In genomic region chr12:32053637-32054366, GRCm38 (mm10) we compare ENCODE assay signal across 14 mouse cellular contexts. TPM values are rescaled to one million over a fixed set of nuclear protein-coding genes. Genes with fewer than 3 reads are reported as not detected.
A peak's percentile ranks its signal among the peaks of the same experiment; 100 is the strongest.
DNase-seq lines count a peak whose midpoint lies in the region; ATAC-seq and TF ChIP-seq lines count a peak whose summit lies in the region.
"Had no signal": no experiment of that assay in that cellular context is flagged by ENCODE, and none has a peak within 500 bp of the region (broad histone marks: within the 10 kb centered on the region; RNA-seq: fewer than 3 reads in every experiment).

No protein-coding gene starts in this region.

- WGBS in hindbrain, embryonic 15.5 days, result 72% methylated on average over 11 of the region's 11 CpGs
- whole genome bisulfite sequencing in hindbrain, embryonic 14.5 days, result 70% methylated on average over 10 of the region's 11 CpGs
- WGBS in neural tube, embryonic 12.5 days, result 49% methylated on average over 11 of the region's 11 CpGs
- 47% methylated on average over 11 of the region's 11 CpGs for WGBS in stomach, postnatal 0 days

- ATAC-seq in hindbrain, embryonic 15.5 days (ENCODE audit: low FRiP score, low read depth), result 0 out of 2 replicates have a peak, but pooled peaks have one; percentile 44
- ATAC-seq in hindbrain, embryonic 14.5 days (ENCODE audit: low FRiP score), result no peak
- ATAC-seq in neural tube, embryonic 12.5 days (ENCODE audit: low FRiP score, low read depth), result 0 out of 2 replicates have a peak, but pooled peaks have one; percentile 45
- ATAC-seq in stomach, postnatal 0 days (ENCODE audit: low FRiP score, low TSS enrichment), result no peak
- no peak for ATAC-seq in CD4-positive, CD25-positive, alpha-beta regulatory T cell, adult 4 months

- H3K4me2 ChIP-seq in hindbrain, embryonic 15.5 days, result 0 out of 2 replicates have a peak overlapping the region, but pooled peaks have one; percentile 9
- H3K4me2 ChIP-seq in hindbrain, embryonic 14.5 days (replicated peaks), result no peak overlapping the region
- H3K4me2 ChIP-seq in neural tube, embryonic 12.5 days (replicated peaks), result peak overlapping the region; percentile 16; the same call in 1 of the 2 replicates
- peak overlapping the region; percentile 38 for H3K4me2 ChIP-seq in stomach, postnatal 0 days (replicated peaks; ENCODE audit: low read depth)
- H3K4me2 ChIP-seq: hindbrain, embryonic 12.5 days; limb, embryonic 13.5 days; midbrain, embryonic 12.5 days had no signal

- peak; percentile 19 for DNase-seq in embryo, embryonic 10.5 days (ENCODE audit: low spot score)
- no peak for DNase-seq in embryo, embryonic 9.5 days (ENCODE audit: extremely low spot score)
- DNase-seq in hindbrain, embryonic 14.5 days (ENCODE audit: low spot score), result no peak
- DNase-seq in neural tube, embryonic 10.5 days (ENCODE audit: extremely low spot score, low spot score), result no peak
- DNase-seq in stomach, postnatal 0 days (ENCODE audit: low spot score), result no peak
- DNase-seq: cerebellum, adult 2 months; embryo, embryonic 11 days; kidney, postnatal 14 days had no signal

- no peaks in the 10 kb centered on the region for H3K36me3 ChIP-seq in hindbrain, embryonic 15.5 days
- H3K36me3 ChIP-seq in hindbrain, embryonic 14.5 days (replicated peaks; ENCODE audit: control insufficient read depth, insufficient read depth), result no peaks in the 10 kb centered on the region
- H3K36me3 ChIP-seq in neural tube, embryonic 12.5 days, result no peaks in the 10 kb centered on the region
- no peaks in the 10 kb centered on the region for H3K36me3 ChIP-seq in stomach, postnatal 0 days (ENCODE audit: control insufficient read depth, insufficient read depth, low read length)
- H3K36me3 ChIP-seq: limb, embryonic 13.5 days had no signal

- peaks cover 55% of the 10 kb centered on the region for H3K4me1 ChIP-seq in hindbrain, embryonic 15.5 days (replicated peaks)
- peaks cover 46% of the 10 kb centered on the region for H3K4me1 ChIP-seq in hindbrain, embryonic 14.5 days (replicated peaks; ENCODE audit: control insufficient read depth, insufficient read depth, low read length)
- H3K4me1 ChIP-seq in neural tube, embryonic 12.5 days, result peaks cover 18% of the 10 kb centered on the region
- peaks cover 4% of the 10 kb centered on the region; the same call in 1 of the 2 replicates for H3K4me1 ChIP-seq in stomach, postnatal 0 days (replicated peaks; ENCODE audit: control insufficient read depth, insufficient read depth)

- TF ChIP-seq CTCF in stomach, postnatal 0 days (IDR thresholded peaks at IDR 0.05; ENCODE audit: low read depth), result no peak

- H3K9me3 ChIP-seq in hindbrain, embryonic 15.5 days, result no peaks in the 10 kb centered on the region
- H3K9me3 ChIP-seq in hindbrain, embryonic 14.5 days (ENCODE audit: control insufficient read depth, low read length), result no peaks in the 10 kb centered on the region
- no peaks in the 10 kb centered on the region for H3K9me3 ChIP-seq in neural tube, embryonic 12.5 days
- H3K9me3 ChIP-seq in stomach, postnatal 0 days (ENCODE audit: control insufficient read depth, low read length), result no peaks in the 10 kb centered on the region
- H3K9me3 ChIP-seq: hindbrain, embryonic 12.5 days; limb, embryonic 13.5 days; midbrain, embryonic 12.5 days had no signal

- no peak overlapping the region for H3K4me3 ChIP-seq in hindbrain, embryonic 15.5 days
- H3K4me3 ChIP-seq in hindbrain, embryonic 14.5 days (replicated peaks; ENCODE audit: low read length), result no peak overlapping the region
- H3K4me3 ChIP-seq in neural tube, embryonic 12.5 days, result no peak overlapping the region
- H3K4me3 ChIP-seq in stomach, postnatal 0 days (ENCODE audit: low read depth, low read length), result no peak overlapping the region
- H3K4me3 ChIP-seq: hindbrain, embryonic 12.5 days; limb, embryonic 13.5 days; midbrain, embryonic 12.5 days had no signal

- TF ChIP-seq EP300 in stomach, postnatal 0 days (optimal IDR thresholded peaks at IDR 0.05), result no peak

- no peak overlapping the region for H3K27ac ChIP-seq in hindbrain, embryonic 15.5 days (replicated peaks)
- no peak overlapping the region for H3K27ac ChIP-seq in hindbrain, embryonic 14.5 days
- no peak overlapping the region for H3K27ac ChIP-seq in neural tube, embryonic 12.5 days
- H3K27ac ChIP-seq in stomach, postnatal 0 days (replicated peaks), result no peak overlapping the region
- H3K27ac ChIP-seq: hindbrain, embryonic 12.5 days; limb, embryonic 13.5 days; midbrain, embryonic 12.5 days had no signal

- H3K27me3 ChIP-seq in hindbrain, embryonic 15.5 days, result no peaks in the 10 kb centered on the region
- no peaks in the 10 kb centered on the region for H3K27me3 ChIP-seq in hindbrain, embryonic 14.5 days (ENCODE audit: control insufficient read depth, insufficient read depth, low read length)
- no peaks in the 10 kb centered on the region for H3K27me3 ChIP-seq in neural tube, embryonic 12.5 days (replicated peaks)
- no peaks in the 10 kb centered on the region for H3K27me3 ChIP-seq in stomach, postnatal 0 days (ENCODE audit: control insufficient read depth, insufficient read depth, low read length)
- H3K27me3 ChIP-seq: hindbrain, embryonic 12.5 days; limb, embryonic 13.5 days; midbrain, embryonic 12.5 days had no signal

- no peak overlapping the region for H3K9ac ChIP-seq in hindbrain, embryonic 15.5 days
- H3K9ac ChIP-seq in hindbrain, embryonic 14.5 days, result no peak overlapping the region
- H3K9ac ChIP-seq in neural tube, embryonic 12.5 days, result no peak overlapping the region
- no peak overlapping the region for H3K9ac ChIP-seq in stomach, postnatal 0 days (ENCODE audit: low read length)
- H3K9ac ChIP-seq: hindbrain, embryonic 12.5 days; limb, embryonic 13.5 days; midbrain, embryonic 12.5 days had no signal

RNA-seq across cellular contexts. Expression of gene Prkar2b, which starts 7.3 kb away (rescaled TPM):
- polyA plus RNA-seq in hindbrain, embryonic 15.5 days (2015; fragmentation: Nextera tagmentation; extraction: Ambion mirVana), result 129 and 138 TPM in 2 replicates
- 169 and 207 TPM in 2 replicates for polyA plus RNA-seq in hindbrain, embryonic 14.5 days (2014; fragmentation: Nextera tagmentation; extraction: Ambion mirVana)
- polyA plus RNA-seq in neural tube, embryonic 12.5 days (2016; fragmentation: Nextera tagmentation; extraction: Ambion mirVana), result 74.0 and 78.2 TPM in 2 replicates
- polyA plus RNA-seq in stomach, postnatal 0 days (2015; fragmentation: Nextera tagmentation; extraction: Ambion mirVana), result 16.3 and 17.9 TPM in 2 replicates
- polyA plus RNA-seq in CD4-positive, CD25-positive, alpha-beta regulatory T cell, adult 4 months (2017; shearing (Covaris generic)), result under 1 TPM; 0.30 to 0.68 TPM

Comparison
In these comparisons a context has a peak if more than half of its experiments do, and no peak if none do; other contexts are left out.
1. ATAC-seq: peak in hindbrain, embryonic 15.5 days (single experiment) and neural tube, embryonic 12.5 days (single experiment); none in hindbrain, embryonic 14.5 days (single experiment), stomach, postnatal 0 days (single experiment) and CD4-positive, CD25-positive, alpha-beta regulatory T cell, adult 4 months (single experiment).
2. RNA of gene Prkar2b, which starts 7.3 kb away (polyA plus RNA-seq): 169 to 207 TPM in hindbrain, embryonic 14.5 days, 129 to 138 TPM in hindbrain, embryonic 15.5 days, 74.0 to 78.2 TPM in neural tube, embryonic 12.5 days and 16.3 to 17.9 TPM in stomach, postnatal 0 days; 0.30 to 0.68 TPM in CD4-positive, CD25-positive, alpha-beta regulatory T cell, adult 4 months; every median in the first group is over 10 times any median in the second.